8 mouse cellular contexts compared by ENCODE assay signal in genomic region chr12:110840348-110841198, GRCm38 (mm10). TPM values are rescaled to one million over a fixed set of nuclear protein-coding genes. Genes with fewer than 3 reads are reported as not detected.
DNase-seq lines count a peak whose midpoint lies in the region; ATAC-seq lines count a peak whose summit lies in the region.

TSS of gene Mok (minus strand) at chr12:110840939.

- H3K36me3 ChIP-seq in hindbrain, embryonic 13.5 days = no peaks in the 10 kb centered on the region

- H3K9ac ChIP-seq in hindbrain, embryonic 13.5 days = peak within 1 kb of the TSS; percentile 77

- peak; percentile 90 for DNase-seq in Muller cell, postnatal 12 days (ENCODE audit: inconsistent ontology term)
- peak; percentile 94 for DNase-seq in cerebellum, adult 9-11 months
- peak; percentile 92 to 96 for DNase-seq in frontal cortex, postnatal 10 days (ENCODE audit: low spot score in 2 of 2)
- peak; percentile 98 for DNase-seq in layer of hippocampus, postnatal 25 days (ENCODE audit: extremely low spot score in 1 of 2, low spot score in 1 of 2)
- peak; percentile 95 for DNase-seq in lung, postnatal 25 days (ENCODE audit: low spot score)
- peak; percentile 97 for DNase-seq in retina, embryonic 14.5 days (ENCODE audit: low spot score)
- DNase-seq in thymus, postnatal 4 days = peak; percentile 98

- peak within 1 kb of the TSS; percentile 71 for H3K27ac ChIP-seq in hindbrain, embryonic 13.5 days

- peaks cover 19% of the 10 kb centered on the region for H3K27me3 ChIP-seq in hindbrain, embryonic 13.5 days

- H3K4me1 ChIP-seq in hindbrain, embryonic 13.5 days (replicated peaks) = peaks cover 42% of the 10 kb centered on the region

- under 1% methylated on average over 71 of the region's 71 CpGs for WGBS in hindbrain, embryonic 13.5 days

- peak; percentile 86 for ATAC-seq in hindbrain, embryonic 13.5 days (ENCODE audit: low FRiP score)

- peak within 1 kb of the TSS; percentile 71 for H3K4me3 ChIP-seq in hindbrain, embryonic 13.5 days

- peak within 1 kb of the TSS; percentile 68 for H3K4me2 ChIP-seq in hindbrain, embryonic 13.5 days

- no peaks in the 10 kb centered on the region for H3K9me3 ChIP-seq in hindbrain, embryonic 13.5 days

RNA-seq across cellular contexts. Expression of gene Mok, which starts in this region (rescaled TPM):
- 12.5 and 13.4 TPM in 2 replicates for polyA plus RNA-seq in hindbrain, embryonic 13.5 days (2015; fragmentation: Nextera tagmentation; extraction: Ambion mirVana)
- total RNA-seq in layer of hippocampus, postnatal 25 days (2021) = 10 to 100 TPM; 10.5 to 11.4 TPM

Comparison
In these comparisons a context has a peak if more than half of its experiments do, and no peak if none do; other contexts are left out.
1. Peak in every context shown above with its lines: DNase-seq, ATAC-seq, H3K4me3 ChIP-seq and H3K27ac ChIP-seq.